Mouse (Mus musculus): ENCODE results near the gene Cnp. TPM values are rescaled to one million over a fixed set of nuclear protein-coding genes. Genes with fewer than 3 reads are reported as not detected.

The Cnp gene
- polyA plus RNA-seq, 1 experiment from 2014 or later, result 31.4 TPM

GRCm38 (mm10) chr11:100571202-100571567 is 3.5 kb upstream of the Cnp start:
- Histone ChIP-seq H3K9ac (replicated peaks; ENCODE audit: low read depth) (no peak overlapping the region), H3K4me1 (ENCODE audit: insufficient read depth, low read depth, low read length) (no peaks in the 10 kb centered on the region), H3K9me3 (ENCODE audit: low read length) (no peaks in the 10 kb centered on the region), H3K4me2 (replicated peaks; ENCODE audit: low read depth, low read length) (peak overlapping the region; percentile 35), H3K27ac (ENCODE audit: low read length) (no peak overlapping the region), H3K27me3 (replicated peaks; ENCODE audit: insufficient read depth, low read length) (no peaks in the 10 kb centered on the region), H3K36me3 (ENCODE audit: insufficient read depth, low read length) (no peaks in the 10 kb centered on the region), H3K4me3 (ENCODE audit: low read depth, low read length) (no peak overlapping the region)
- ATAC-seq (no peak), DNase-seq (ENCODE audit: low spot score) (peak; percentile 23)
- WGBS, result 8% methylated on average over 16 of the region's 16 CpGs
- TF ChIP-seq CTCF (IDR thresholded peaks at IDR 0.05), result no peak
- no peak for TF ChIP-seq EP300 (IDR thresholded peaks at IDR 0.05)

GRCm38 (mm10) chr11:100574188-100574587 is 516 bp upstream of the Cnp start:
- no peak overlapping the region for H3K27ac ChIP-seq (ENCODE audit: low read length)

GRCm38 (mm10) chr11:100575484-100575855 is 766 bp downstream of the Cnp start:
- ATAC-seq (no peak), DNase-seq (ENCODE audit: low spot score) (no peak)
- Histone ChIP-seq H3K4me2 (replicated peaks; ENCODE audit: low read depth, low read length) (peak overlapping the region; percentile 65), H3K4me3 (ENCODE audit: low read depth, low read length) (peak overlapping the region; percentile 72), H3K4me1 (ENCODE audit: insufficient read depth, low read depth, low read length) (no peaks in the 10 kb centered on the region), H3K27me3 (replicated peaks; ENCODE audit: insufficient read depth, low read length) (no peaks in the 10 kb centered on the region), H3K36me3 (ENCODE audit: insufficient read depth, low read length) (no peaks in the 10 kb centered on the region), H3K9me3 (ENCODE audit: low read length) (no peaks in the 10 kb centered on the region), H3K9ac (replicated peaks; ENCODE audit: low read depth) (peak overlapping the region; percentile 48; the same call in 1 of the 2 replicates), H3K27ac (ENCODE audit: low read length) (no peak overlapping the region)
- 71% methylated on average over 1 of the region's 2 CpGs for WGBS
- TF ChIP-seq CTCF (IDR thresholded peaks at IDR 0.05) (no peak), EP300 (IDR thresholded peaks at IDR 0.05) (no peak)

More at GRCm38 (mm10) chr11:100574188-100574587, 516 bp upstream of the Cnp start:
- Histone ChIP-seq H3K4me1 (ENCODE audit: insufficient read depth, low read depth, low read length) (no peaks in the 10 kb centered on the region), H3K4me3 (ENCODE audit: low read depth, low read length) (peak overlapping the region; percentile 72; the same call in 1 of the 2 replicates), H3K9ac (replicated peaks; ENCODE audit: low read depth) (no peak overlapping the region), H3K27me3 (replicated peaks; ENCODE audit: insufficient read depth, low read length) (no peaks in the 10 kb centered on the region), H3K9me3 (ENCODE audit: low read length) (no peaks in the 10 kb centered on the region), H3K4me2 (replicated peaks; ENCODE audit: low read depth, low read length) (peak overlapping the region; percentile 65), H3K36me3 (ENCODE audit: insufficient read depth, low read length) (no peaks in the 10 kb centered on the region)
- 72% methylated on average over 3 of the region's 3 CpGs for WGBS
- ATAC-seq (no peak), DNase-seq (ENCODE audit: low spot score) (no peak)
- no peak for TF ChIP-seq EP300 (IDR thresholded peaks at IDR 0.05)
- no peak for TF ChIP-seq CTCF (IDR thresholded peaks at IDR 0.05)

GRCm38 (mm10) chr11:100576256-100576655 is 1.6 kb downstream of the Cnp start:
- no peak for TF ChIP-seq EP300 (IDR thresholded peaks at IDR 0.05)
- no peak for TF ChIP-seq CTCF (IDR thresholded peaks at IDR 0.05)
- Histone ChIP-seq H3K4me3 (ENCODE audit: low read depth, low read length) (no peak overlapping the region), H3K36me3 (ENCODE audit: insufficient read depth, low read length) (no peaks in the 10 kb centered on the region), H3K4me2 (replicated peaks; ENCODE audit: low read depth, low read length) (no peak overlapping the region), H3K27me3 (replicated peaks; ENCODE audit: insufficient read depth, low read length) (no peaks in the 10 kb centered on the region), H3K4me1 (ENCODE audit: insufficient read depth, low read depth, low read length) (no peaks in the 10 kb centered on the region), H3K9ac (replicated peaks; ENCODE audit: low read depth) (no peak overlapping the region), H3K9me3 (ENCODE audit: low read length) (no peaks in the 10 kb centered on the region), H3K27ac (ENCODE audit: low read length) (no peak overlapping the region)
- no peak for DNase-seq (ENCODE audit: low spot score)
- no peak for ATAC-seq
- 69% methylated on average over 21 of the region's 21 CpGs for WGBS

- no peak for TF ChIP-seq EP300 (IDR thresholded peaks at IDR 0.05)
- no peak for TF ChIP-seq CTCF (IDR thresholded peaks at IDR 0.05)
- no peak for ATAC-seq
- Histone ChIP-seq H3K4me1 (ENCODE audit: insufficient read depth, low read depth, low read length) (no peaks in the 10 kb centered on the region), H3K36me3 (ENCODE audit: insufficient read depth, low read length) (peaks cover 4% of the 10 kb centered on the region; the same call in 1 of the 2 replicates), H3K4me2 (replicated peaks; ENCODE audit: low read depth, low read length) (no peak overlapping the region), H3K27ac (ENCODE audit: low read length) (no peak overlapping the region), H3K9ac (replicated peaks; ENCODE audit: low read depth) (no peak overlapping the region), H3K9me3 (ENCODE audit: low read length) (no peaks in the 10 kb centered on the region), H3K4me3 (ENCODE audit: low read depth, low read length) (no peak overlapping the region), H3K27me3 (replicated peaks; ENCODE audit: insufficient read depth, low read length) (no peaks in the 10 kb centered on the region)
- 65% methylated on average over 8 of the region's 8 CpGs for WGBS
- DNase-seq (ENCODE audit: low spot score), result no peak
Measured at GRCm38 (mm10) chr11:100577852-100578599, 3.3 kb downstream of the Cnp start.

GRCm38 (mm10) chr11:100579116-100579799 is 4.6 kb downstream of the Cnp start:
- no peak for DNase-seq (ENCODE audit: low spot score)
- WGBS, result 88% methylated on average over 9 of the region's 9 CpGs
- no peak for ATAC-seq
- no peaks in the 10 kb centered on the region for H3K4me1 ChIP-seq (ENCODE audit: insufficient read depth, low read depth, low read length)
- no peak overlapping the region for H3K9ac ChIP-seq (replicated peaks; ENCODE audit: low read depth)
- no peak for TF ChIP-seq CTCF (IDR thresholded peaks at IDR 0.05)
- no peak for TF ChIP-seq EP300 (IDR thresholded peaks at IDR 0.05)
- no peaks in the 10 kb centered on the region for H3K9me3 ChIP-seq (ENCODE audit: low read length)
- H3K27me3 ChIP-seq (replicated peaks; ENCODE audit: insufficient read depth, low read length), result no peaks in the 10 kb centered on the region
- no peak overlapping the region for H3K27ac ChIP-seq (ENCODE audit: low read length)
- no peak overlapping the region for H3K4me3 ChIP-seq (ENCODE audit: low read depth, low read length)
- H3K36me3 ChIP-seq (ENCODE audit: insufficient read depth, low read length), result peaks cover 15% of the 10 kb centered on the region
- H3K4me2 ChIP-seq (replicated peaks; ENCODE audit: low read depth, low read length), result no peak overlapping the region
